7 mouse cellular contexts compared by ENCODE assay signal in genomic region chr4:140679038-140679437, GRCm38 (mm10). TPM values are rescaled to one million over a fixed set of nuclear protein-coding genes. Genes with fewer than 3 reads are reported as not detected.
DNase-seq lines count a peak whose midpoint lies in the region; ATAC-seq and TF ChIP-seq lines count a peak whose summit lies in the region.

No protein-coding gene starts in this region.

- H3K36me3 ChIP-seq in G1E (replicated peaks): no peaks in the 10 kb centered on the region
- H3K36me3 ChIP-seq in intestine, embryonic 15.5 days: no peaks in the 10 kb centered on the region
- no peaks in the 10 kb centered on the region for H3K36me3 ChIP-seq in neural tube, embryonic 14.5 days (ENCODE audit: control insufficient read depth, insufficient read depth, low read length)

- intact Hi-C loops in left cerebral cortex, adult 2 months (cut with DNase I): loop anchor here (1.0 to 5.0 kb wide), 6 partner anchors 35 to 802 kb away; partner anchors contain the start of gene Igsf21

- H3K4me1 ChIP-seq in G1E (ENCODE audit: insufficient read depth, low read depth, low read length): peaks cover 30% of the 10 kb centered on the region
- peaks cover 8% of the 10 kb centered on the region for H3K4me1 ChIP-seq in intestine, embryonic 15.5 days (replicated peaks)
- H3K4me1 ChIP-seq in neural tube, embryonic 14.5 days (ENCODE audit: control insufficient read depth, insufficient read depth, low read length): peaks cover 1% of the 10 kb centered on the region

- no peak overlapping the region for H3K27ac ChIP-seq in left cerebral cortex, adult 2 months
- no peak overlapping the region for H3K27ac ChIP-seq in intestine, embryonic 15.5 days
- no peak overlapping the region for H3K27ac ChIP-seq in neural tube, embryonic 14.5 days (ENCODE audit: low read depth, low read length)

- H3K9ac ChIP-seq in intestine, embryonic 15.5 days: 0 out of 2 replicates have a peak overlapping the region, but pooled peaks have one; percentile 11
- H3K9ac ChIP-seq in neural tube, embryonic 14.5 days (replicated peaks; ENCODE audit: low read depth, low read length): no peak overlapping the region

- ATAC-seq in G1E (ENCODE audit: extremely low read depth, insufficient number of reproducible peaks, low FRiP score, poor library complexity, severe bottlenecking): no peak
- 0 out of 2 replicates have a peak, but pooled peaks have one; percentile 19 for ATAC-seq in intestine, embryonic 15.5 days
- peak; percentile 17; the same call in 1 of the 2 replicates for ATAC-seq in neural tube, embryonic 14.5 days (ENCODE audit: low read depth)
- no peak for ATAC-seq in inflammation-experienced regulatory T-cells, adult 6 months

- H3K9me3 ChIP-seq in G1E (replicated peaks): no peaks in the 10 kb centered on the region
- H3K9me3 ChIP-seq in intestine, embryonic 15.5 days: no peaks in the 10 kb centered on the region
- no peaks in the 10 kb centered on the region for H3K9me3 ChIP-seq in neural tube, embryonic 14.5 days (ENCODE audit: control insufficient read depth, low read length)

- no peak overlapping the region for H3K4me2 ChIP-seq in intestine, embryonic 15.5 days (replicated peaks)
- H3K4me2 ChIP-seq in neural tube, embryonic 14.5 days (ENCODE audit: low read depth, low read length): no peak overlapping the region

- peak in 1 of 2 experiments; percentile 36 for DNase-seq in left cerebral cortex, adult 2 months (ENCODE audit: extremely low spot score in 1 of 2, low spot score in 2 of 2)
- DNase-seq in left cerebral cortex, adult 18-20 months (ENCODE audit: low spot score in 2 of 2): no peak
- DNase-seq in G1E (ENCODE audit: low spot score): no peak
- peak; percentile 48 for DNase-seq in cerebellum, adult 8-10 months

- H3K27me3 ChIP-seq in G1E (ENCODE audit: insufficient read depth, low read length): peaks cover 4% of the 10 kb centered on the region; the same call in 1 of the 2 replicates
- no peaks in the 10 kb centered on the region for H3K27me3 ChIP-seq in intestine, embryonic 15.5 days (replicated peaks)
- no peaks in the 10 kb centered on the region for H3K27me3 ChIP-seq in neural tube, embryonic 14.5 days (ENCODE audit: control insufficient read depth, insufficient read depth, low read length)

- H3K4me3 ChIP-seq in left cerebral cortex, adult 2 months: no peak overlapping the region
- H3K4me3 ChIP-seq in G1E (ENCODE audit: low read depth, low read length): no peak overlapping the region
- no peak overlapping the region for H3K4me3 ChIP-seq in intestine, embryonic 15.5 days (replicated peaks)
- H3K4me3 ChIP-seq in neural tube, embryonic 14.5 days (ENCODE audit: low read depth, low read length): no peak overlapping the region

- peak; percentile 76 for TF ChIP-seq CTCF in left cerebral cortex, adult 2 months (IDR thresholded peaks at IDR 0.05)
- TF ChIP-seq CTCF in G1E (IDR thresholded peaks at IDR 0.05; ENCODE audit: low read depth, low read length): peak; percentile 45; the same call in 1 of the 2 replicates

- 15% methylated on average over 5 of the region's 5 CpGs for WGBS in intestine, embryonic 15.5 days
- whole genome bisulfite sequencing in neural tube, embryonic 14.5 days: 13% methylated on average over 5 of the region's 5 CpGs

RNA-seq across cellular contexts. Expression of gene Arhgef10l, which starts 13.2 kb away (rescaled TPM):
- 10 to 100 TPM; 63.2 to 71.5 TPM for total RNA-seq in left cerebral cortex, adult 2 months (2021)
- total RNA-seq in left cerebral cortex, adult 18-20 months (2021): 10 to 100 TPM; 56.0 to 60.5 TPM
- total RNA-seq in G1E (2014; fragmentation: Nextera tagmentation): 19.4 and 25.0 TPM in 2 replicates
- 24.7 and 27.4 TPM in 2 replicates for total RNA-seq in G1E (2017)
- polyA plus RNA-seq in G1E (2012): 32.6 and 43.4 TPM in 2 replicates
- 15.3 and 16.2 TPM in 2 replicates for polyA plus RNA-seq in intestine, embryonic 15.5 days (2015; fragmentation: Nextera tagmentation; extraction: Ambion mirVana)
- 18.8 and 24.4 TPM in 2 replicates for polyA plus RNA-seq in neural tube, embryonic 14.5 days (2014; fragmentation: Nextera tagmentation; extraction: Ambion mirVana)
- under 1 TPM in 1 of 3 experiments, not detected in 2; 0.12 TPM for polyA plus RNA-seq in inflammation-experienced regulatory T-cells, adult 6 months (2017; shearing (Covaris generic))

RNA-seq across cellular contexts. Expression of gene Rcc2, which starts 21.3 kb away (rescaled TPM):
- 10 to 100 TPM; 87.4 to 91.7 TPM for total RNA-seq in left cerebral cortex, adult 2 months (2021)
- 10 to 100 TPM; 89.8 to 94.3 TPM for total RNA-seq in left cerebral cortex, adult 18-20 months (2021)
- total RNA-seq in G1E (2014; fragmentation: Nextera tagmentation) (205 and 239 TPM in 2 replicates), G1E (2017) (106 and 117 TPM in 2 replicates)
- polyA plus RNA-seq in G1E (2012): 443 and 525 TPM in 2 replicates
- 37.8 and 43.8 TPM in 2 replicates for polyA plus RNA-seq in intestine, embryonic 15.5 days (2015; fragmentation: Nextera tagmentation; extraction: Ambion mirVana)
- 9.2 and 11.8 TPM in 2 replicates for polyA plus RNA-seq in neural tube, embryonic 14.5 days (2014; fragmentation: Nextera tagmentation; extraction: Ambion mirVana)
- polyA plus RNA-seq in inflammation-experienced regulatory T-cells, adult 6 months (2017; shearing (Covaris generic)): 10 to 100 TPM; 13.8 to 21.6 (median 21.0) TPM

Comparison
In these comparisons a context has a peak if more than half of its experiments do, and no peak if none do; other contexts are left out.
1. ATAC-seq: peak in intestine, embryonic 15.5 days (single experiment) and neural tube, embryonic 14.5 days (single experiment); none in G1E (single experiment) and inflammation-experienced regulatory T-cells, adult 6 months (single experiment).
2. RNA of gene Arhgef10l, which starts 13.2 kb away (polyA plus RNA-seq): 32.6 to 43.4 TPM in G1E, 18.8 to 24.4 TPM in neural tube, embryonic 14.5 days and 15.3 to 16.2 TPM in intestine, embryonic 15.5 days; 0.12 TPM in inflammation-experienced regulatory T-cells, adult 6 months; every median in the first group is over 10 times any median in the second.